Mouse (Mus musculus) lung, postnatal 0 days (tissue): ENCODE results near the gene Fam168b.
A peak's percentile ranks its signal among the peaks of the same experiment; 100 is the strongest.

Experiments
- CTCF ChIP-seq: IDR thresholded peaks from 2 replicates; pipeline ENCODE4 v1.5.1; 2016; ENCODE audit warnings: antibody characterized with exemption, mild to moderate bottlenecking
- EP300 ChIP-seq: IDR thresholded peaks from 2 replicates; pipeline ENCODE4 v1.6.1; 2016; ENCODE audit warnings: antibody characterized with exemption, mild to moderate bottlenecking, control low read depth

- TF ChIP-seq CTCF: no peak
- peak; percentile 96 for TF ChIP-seq EP300
These were observed 21.4 kb upstream of the Fam168b start for GRCm38 (mm10) chr1:34864243-34864642.
